Mouse (Mus musculus): ENCODE results near the gene Mybpc2.

DNA sequence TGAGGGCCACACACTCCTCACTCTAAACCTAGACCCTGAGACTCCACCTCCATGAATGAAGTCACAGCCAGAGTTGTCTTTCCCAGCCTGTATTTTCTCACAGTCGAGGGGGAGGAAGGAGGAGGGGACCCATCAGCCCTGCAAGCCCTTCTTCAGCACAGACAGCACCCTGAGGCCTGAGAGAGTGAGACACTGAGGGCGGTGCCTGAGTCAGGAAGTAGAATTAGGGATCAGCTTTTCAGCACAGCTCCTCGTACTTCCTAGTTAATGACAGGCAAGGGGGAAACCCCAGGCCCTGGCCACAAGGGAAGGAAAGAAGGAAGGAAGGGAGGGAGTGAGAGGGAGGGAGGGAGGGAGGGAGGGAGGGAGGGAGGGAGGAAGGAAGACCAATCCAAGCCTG is 71.2 kb downstream of the Mybpc2 start:
- TF ChIP-seq POLR2A (IDR thresholded peaks at IDR 0.05; ENCODE audit: insufficient read depth, low read depth, low read length) (no peak), CTCF (IDR thresholded peaks at IDR 0.05; ENCODE audit: insufficient read depth, low read depth, low read length) (no peak)

Data from olfactory bulb, adult 2 months (tissue).